Mouse (Mus musculus): ENCODE results near the gene Pex5.
A peak's percentile ranks its signal among the peaks of the same experiment; 100 is the strongest.

The Pex5 gene

GRCm38 (mm10) chr6:124414927-124415325 is at the start of gene Pex5:
Gene Pex5, minus strand, starts transcription at chr6:124415067.
- DNase-seq (ENCODE audit: low spot score in 2 of 2) = peak; percentile 91 to 96

- DNase-seq (ENCODE audit: low spot score in 2 of 2) = no peak
Observed at GRCm38 (mm10) chr6:124463881-124464291, 49.0 kb upstream of the Pex5 start.

- no peak for DNase-seq (ENCODE audit: low spot score in 2 of 2)
Observed at GRCm38 (mm10) chr6:124459388-124459787, 44.5 kb upstream of the Pex5 start.

GRCm38 (mm10) chr6:124458505-124458904 is 43.6 kb upstream of the Pex5 start:
- no peak for DNase-seq (ENCODE audit: low spot score in 2 of 2)

- no peak for DNase-seq (ENCODE audit: low spot score in 2 of 2)
Observed at GRCm38 (mm10) chr6:124457827-124458226, 43.0 kb upstream of the Pex5 start.

GRCm38 (mm10) chr6:124456243-124456642 is 41.4 kb upstream of the Pex5 start:
- no peak for DNase-seq (ENCODE audit: low spot score in 2 of 2)

- no peak for DNase-seq (ENCODE audit: low spot score in 2 of 2)
Observed at GRCm38 (mm10) chr6:124453756-124454155, 38.9 kb upstream of the Pex5 start.

- DNase-seq (ENCODE audit: low spot score in 2 of 2) = no peak
Observed at GRCm38 (mm10) chr6:124451995-124452394, 37.1 kb upstream of the Pex5 start.

- no peak for DNase-seq (ENCODE audit: low spot score in 2 of 2)
Observed at GRCm38 (mm10) chr6:124449668-124450383, 35.0 kb upstream of the Pex5 start.

- DNase-seq (ENCODE audit: low spot score in 2 of 2) = no peak
Observed at GRCm38 (mm10) chr6:124448959-124449667, 34.2 kb upstream of the Pex5 start.

GRCm38 (mm10) chr6:124448186-124448852 is 33.5 kb upstream of the Pex5 start:
- DNase-seq (ENCODE audit: low spot score in 2 of 2) = no peak

- no peak for DNase-seq (ENCODE audit: low spot score in 2 of 2)
Observed at GRCm38 (mm10) chr6:124447356-124447755, 32.5 kb upstream of the Pex5 start.

- no peak for DNase-seq (ENCODE audit: low spot score in 2 of 2)
Observed at GRCm38 (mm10) chr6:124446459-124446858, 31.6 kb upstream of the Pex5 start.

- DNase-seq (ENCODE audit: low spot score in 2 of 2) = no peak
Observed at GRCm38 (mm10) chr6:124446024-124446423, 31.2 kb upstream of the Pex5 start.

GRCm38 (mm10) chr6:124443338-124443737 is 28.5 kb upstream of the Pex5 start:
- DNase-seq (ENCODE audit: low spot score in 2 of 2) = no peak

GRCm38 (mm10) chr6:124436245-124436644 is 21.4 kb upstream of the Pex5 start:
- no peak for DNase-seq (ENCODE audit: low spot score in 2 of 2)

GRCm38 (mm10) chr6:124435173-124435572 is 20.3 kb upstream of the Pex5 start:
- DNase-seq (ENCODE audit: low spot score in 2 of 2) = no peak

GRCm38 (mm10) chr6:124433688-124434324 is 18.9 kb upstream of the Pex5 start:
- DNase-seq (ENCODE audit: low spot score in 2 of 2) = no peak

GRCm38 (mm10) chr6:124430784-124431495 is 16.1 kb upstream of the Pex5 start:
- DNase-seq (ENCODE audit: low spot score in 2 of 2) = no peak

- DNase-seq (ENCODE audit: low spot score in 2 of 2) = no peak
Observed at GRCm38 (mm10) chr6:124430379-124430778, 15.5 kb upstream of the Pex5 start.

GRCm38 (mm10) chr6:124427791-124428576 is 13.1 kb upstream of the Pex5 start:
- DNase-seq (ENCODE audit: low spot score in 2 of 2) = no peak
